Comparison of ENCODE assay signal across 15 mouse cellular contexts in the genomic region with DNA sequence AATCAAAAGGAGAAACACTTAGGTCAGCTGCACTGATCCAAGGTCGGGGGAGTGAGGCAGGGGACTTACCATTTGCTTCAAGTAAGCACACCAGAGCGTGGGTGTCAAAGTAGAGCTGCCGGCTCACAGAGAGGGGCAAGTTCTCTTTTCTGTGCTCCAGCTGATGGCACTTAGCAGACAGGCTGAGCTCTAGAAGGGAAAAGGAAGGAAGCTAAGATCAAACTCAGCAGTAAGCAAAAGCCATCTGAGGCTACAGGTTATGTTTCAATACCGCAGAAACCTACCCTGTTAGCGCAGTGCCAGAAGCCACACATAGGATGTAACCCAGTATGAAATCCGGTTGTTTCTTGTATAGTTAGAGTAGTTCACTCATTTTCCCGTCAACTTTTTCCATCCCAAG. TPM values are rescaled to one million over a fixed set of nuclear protein-coding genes. Genes with fewer than 3 reads are reported as not detected.
DNase-seq lines count a peak whose midpoint lies in the region; ATAC-seq and TF ChIP-seq lines count a peak whose summit lies in the region.
"Had no signal": no experiment of that assay in that cellular context is flagged by ENCODE, and none has a peak within 500 bp of the region (broad histone marks: within the 10 kb centered on the region; RNA-seq: fewer than 3 reads in every experiment).

No protein-coding gene starts in this region.

- peaks cover 7% of the 10 kb centered on the region for H3K36me3 ChIP-seq in spleen, adult 2 months (ENCODE audit: control insufficient read depth, insufficient read depth, low read length)
- H3K36me3 ChIP-seq in hindbrain, embryonic 14.5 days (replicated peaks; ENCODE audit: control insufficient read depth, insufficient read depth): peaks cover 33% of the 10 kb centered on the region
- peaks cover 31% of the 10 kb centered on the region for H3K36me3 ChIP-seq in kidney, embryonic 16.5 days (ENCODE audit: insufficient read depth, low read length)

- peak; percentile 80 for ATAC-seq in common myeloid progenitor, adult 5-6 weeks (replicated peaks; ENCODE audit: low read depth, poor library complexity, severe bottlenecking)
- peak; percentile 43; the same call in 1 of the 2 replicates for ATAC-seq in neutrophil, adult 5-6 weeks (ENCODE audit: extremely low read depth, insufficient number of reproducible peaks, low FRiP score, poor library complexity, severe bottlenecking)
- ATAC-seq in hindbrain, embryonic 14.5 days (ENCODE audit: low FRiP score): no peak
- ATAC-seq in kidney, embryonic 16.5 days (ENCODE audit: low FRiP score, low TSS enrichment): no peak
- ATAC-seq in erythroid progenitor cell, adult 5-6 weeks (replicated peaks; ENCODE audit: low FRiP score, poor library complexity, severe bottlenecking): no peak
- ATAC-seq: forebrain, embryonic 13.5 days; liver, embryonic 12.5 days; midbrain, embryonic 13.5 days had no signal

- no peak overlapping the region for H3K9ac ChIP-seq in hindbrain, embryonic 14.5 days
- H3K9ac ChIP-seq in kidney, embryonic 16.5 days (replicated peaks; ENCODE audit: low read length): no peak overlapping the region
- H3K9ac ChIP-seq: forebrain, embryonic 13.5 days; heart, embryonic 12.5 days; hindbrain, embryonic 12.5 days; liver, embryonic 12.5 days; midbrain, embryonic 13.5 days had no signal

- WGBS in spleen, adult 2 months: 20% methylated on average over 7 of the region's 7 CpGs
- 87% methylated on average over 7 of the region's 7 CpGs for WGBS in hindbrain, embryonic 14.5 days
- 74% methylated on average over 7 of the region's 7 CpGs for WGBS in kidney, embryonic 16.5 days

- no peak overlapping the region for H3K4me2 ChIP-seq in hindbrain, embryonic 14.5 days (replicated peaks)
- H3K4me2 ChIP-seq in kidney, embryonic 16.5 days (replicated peaks; ENCODE audit: low read depth, low read length): no peak overlapping the region
- H3K4me2 ChIP-seq: forebrain, embryonic 13.5 days; heart, embryonic 12.5 days; hindbrain, embryonic 12.5 days; liver, embryonic 12.5 days; midbrain, embryonic 13.5 days had no signal

- no peak for TF ChIP-seq CTCF in spleen, adult 2 months (IDR thresholded peaks at IDR 0.05; ENCODE audit: extremely low read depth, insufficient read depth, insufficient read length, insufficient replicate concordance)

- no peak overlapping the region for H3K4me3 ChIP-seq in spleen, adult 2 months (ENCODE audit: extremely low read depth, insufficient read depth, insufficient read length)
- H3K4me3 ChIP-seq in hindbrain, embryonic 14.5 days (replicated peaks; ENCODE audit: low read length): no peak overlapping the region
- no peak overlapping the region for H3K4me3 ChIP-seq in kidney, embryonic 16.5 days (ENCODE audit: low read length)
- H3K4me3 ChIP-seq: forebrain, embryonic 13.5 days; heart, embryonic 12.5 days; hindbrain, embryonic 12.5 days; liver, embryonic 12.5 days; midbrain, embryonic 13.5 days had no signal

- H3K27ac ChIP-seq in spleen, adult 2 months (ENCODE audit: insufficient read depth, low read length): peak overlapping the region; percentile 54
- H3K27ac ChIP-seq in hindbrain, embryonic 14.5 days: no peak overlapping the region
- H3K27ac ChIP-seq in kidney, embryonic 16.5 days (ENCODE audit: low read length): no peak overlapping the region
- H3K27ac ChIP-seq: forebrain, embryonic 13.5 days; hindbrain, embryonic 12.5 days; liver, embryonic 12.5 days; midbrain, embryonic 13.5 days had no signal

- peak in 1 of 2 experiments; percentile 28 for DNase-seq in spleen, adult 2 months (ENCODE audit: low read depth in 1 of 2, low spot score in 2 of 2)
- no peak for DNase-seq in spleen, postnatal 14 days (ENCODE audit: low spot score in 2 of 2)
- peak; percentile 45 for DNase-seq in thymus, postnatal 4 days
- DNase-seq in hindbrain, embryonic 14.5 days (ENCODE audit: low spot score): no peak
- DNase-seq: kidney, adult 8-10 months; right cerebral cortex, postnatal 25 days had no signal

- H3K9me3 ChIP-seq in hindbrain, embryonic 14.5 days (ENCODE audit: control insufficient read depth, low read length): peaks cover 6% of the 10 kb centered on the region; the same call in 1 of the 2 replicates
- no peaks in the 10 kb centered on the region for H3K9me3 ChIP-seq in kidney, embryonic 16.5 days (ENCODE audit: low read length)
- H3K9me3 ChIP-seq: forebrain, embryonic 13.5 days; heart, embryonic 12.5 days; hindbrain, embryonic 12.5 days; liver, embryonic 12.5 days; midbrain, embryonic 13.5 days had no signal

- peaks cover 15% of the 10 kb centered on the region; the same call in 1 of the 2 replicates for H3K4me1 ChIP-seq in spleen, adult 2 months (ENCODE audit: control insufficient read depth, insufficient read depth, insufficient read length)
- peaks cover 8% of the 10 kb centered on the region for H3K4me1 ChIP-seq in hindbrain, embryonic 14.5 days (replicated peaks; ENCODE audit: control insufficient read depth, insufficient read depth, low read length)
- peaks cover 12% of the 10 kb centered on the region for H3K4me1 ChIP-seq in kidney, embryonic 16.5 days (ENCODE audit: insufficient read depth, low read length)

- no peaks in the 10 kb centered on the region for H3K27me3 ChIP-seq in spleen, adult 2 months (ENCODE audit: control insufficient read depth, insufficient read depth, low read length)
- no peaks in the 10 kb centered on the region for H3K27me3 ChIP-seq in hindbrain, embryonic 14.5 days (ENCODE audit: control insufficient read depth, insufficient read depth, low read length)
- no peaks in the 10 kb centered on the region for H3K27me3 ChIP-seq in kidney, embryonic 16.5 days (ENCODE audit: insufficient read depth, low read length)
- H3K27me3 ChIP-seq: heart, embryonic 12.5 days; hindbrain, embryonic 12.5 days; liver, embryonic 12.5 days had no signal

- TF ChIP-seq POLR2A in spleen, adult 2 months (IDR thresholded peaks at IDR 0.05; ENCODE audit: low read depth, low read length): no peak

RNA-seq across cellular contexts. Expression of a gene that starts 5.2 kb away (rescaled TPM):
- polyA plus RNA-seq in spleen, adult 2 months (2012; rRNA removed): 10.0 and 16.6 TPM in 2 replicates
- 18.7 and 20.2 TPM in 2 replicates for total RNA-seq in common myeloid progenitor, adult 5-6 weeks (2017)
- total RNA-seq in neutrophil, adult 5-6 weeks (2017): 24.2 and 32.5 TPM in 2 replicates
- polyA plus RNA-seq in hindbrain, embryonic 14.5 days (2014; fragmentation: Nextera tagmentation; extraction: Ambion mirVana): 8.6 and 9.5 TPM in 2 replicates
- 22.2 and 23.0 TPM in 2 replicates for polyA plus RNA-seq in kidney, embryonic 16.5 days (2015; fragmentation: Nextera tagmentation; extraction: Ambion mirVana)
- 8.6 and 11.3 TPM in 2 replicates for total RNA-seq in erythroid progenitor cell, adult 5-6 weeks (2015; ENCODE audit: low replicate concordance)
- 4.7 and 16.6 TPM in 2 replicates for total RNA-seq in erythroid progenitor cell, adult 5-6 weeks (2017; ENCODE audit: low replicate concordance)

Comparison
In these comparisons a context has a peak if more than half of its experiments do, and no peak if none do; other contexts are left out.
1. ATAC-seq: peak in common myeloid progenitor, adult 5-6 weeks (single experiment) and neutrophil, adult 5-6 weeks (single experiment); none in hindbrain, embryonic 14.5 days (single experiment), kidney, embryonic 16.5 days (single experiment) and erythroid progenitor cell, adult 5-6 weeks (single experiment).